Mouse (Mus musculus) v-Abl transformed pro-B cells (cell line): ENCODE results near the gene Pogk.

Experiments used
- in situ Hi-C, 2 experiments: fragments of 400-800 bp; cut with MboI; formaldehyde crosslinking; loops; one replicate each; pipeline ENCODE4 v1.15.1; 2025; ENCODE audit not compliant: unreplicated experiment in 2 of 2

Pogk gene

GRCm38 (mm10) chr1:166339110-166339509 lies 70.6 kb downstream of the Pogk start:
- in situ Hi-C loops = no loop called here
